Mouse (Mus musculus) embryonic fibroblast, embryonic 13.5 days (primary cell): ENCODE measurements at regions not wholly inside any gene's neighbourhood (a gene's known extent, or its start where the extent isn't known, plus 50 kb on each side); places are given as distances from the start of the nearest gene placed in this dataset.

Experiments
- CTCF ChIP-seq: IDR thresholded peaks from 2 replicates; pipeline ENCODE4 v1.5.1; 2011; ENCODE audit warnings: mild to moderate bottlenecking, control low read depth, low read length, moderate library complexity, borderline replicate concordance; ENCODE audit not compliant: insufficient read depth
- POLR2A ChIP-seq: IDR thresholded peaks from 2 replicates; pipeline ENCODE4 v1.6.1; 2011; ENCODE audit warnings: low read depth, mild to moderate bottlenecking, control low read depth, low read length, moderate library complexity

GRCm38 (mm10) chr7:40429416-40429815 is 468.7 kb upstream of the Vstm2b start:
- no peak for TF ChIP-seq CTCF
- TF ChIP-seq POLR2A: no peak
